Mouse (Mus musculus) urinary bladder, postnatal 0 days (tissue): ENCODE data around the gene Fmo6. TPM values are rescaled to one million over a fixed set of nuclear protein-coding genes. Genes with fewer than 3 reads are reported as not detected.

ENCODE experiments used
- polyA plus RNA-seq: library from polyadenylated mRNA; unstranded; fragments of >200 nt; fragmentation: Nextera tagmentation; extraction: Ambion mirVana; gene quantifications from 2 replicates; pipeline ENCODE4 v1.2.1, GENCODE M21; 2015

Gene Fmo6
- polyA plus RNA-seq, result 0.12 TPM in 1 of 2 replicates, not detected in the other

DNA sequence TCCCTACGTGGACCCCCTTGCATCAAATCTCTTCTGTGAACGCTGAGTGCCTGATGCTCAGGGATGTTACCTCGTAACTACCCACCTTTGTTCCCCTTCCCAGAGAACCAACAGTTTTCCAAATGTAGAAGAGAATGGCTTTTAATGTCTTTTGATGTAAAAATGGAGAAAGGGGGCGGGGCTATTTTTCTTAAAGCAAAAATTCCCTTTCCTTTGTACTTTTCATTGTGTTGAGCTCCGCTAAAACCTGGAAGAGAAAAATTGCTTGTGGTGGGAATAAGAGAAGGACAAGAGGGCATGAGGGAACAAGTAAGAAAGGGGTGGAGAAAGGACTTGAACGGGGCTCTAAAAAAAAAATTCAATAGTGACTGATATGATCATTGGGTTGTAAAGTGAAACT, at the start of gene Fmo6:
Gene Fmo6, minus strand, starts transcription at position 101 of the 400 bp plus-strand sequence.

DNA sequence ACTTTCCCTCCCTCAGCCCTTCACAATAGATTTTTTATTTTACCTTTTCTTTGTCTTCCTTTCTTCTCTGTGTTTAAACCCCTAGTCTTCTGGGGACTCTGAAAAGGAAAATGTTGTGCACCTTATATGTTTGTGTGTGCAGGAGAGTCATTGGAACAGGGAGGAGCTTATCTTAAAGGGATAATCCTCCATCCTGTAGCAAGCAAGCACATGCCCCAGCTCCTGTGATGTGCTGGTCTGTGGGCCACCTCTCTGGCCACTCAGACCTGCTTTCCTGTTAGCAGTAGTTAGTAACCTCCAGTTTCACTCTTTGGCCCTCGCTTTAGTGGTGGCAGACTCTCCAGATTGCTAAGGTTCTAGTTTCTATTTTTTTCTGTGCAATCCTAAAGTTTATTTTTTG, 47.1 kb upstream of the Fmo6 start, which contains the start of gene Fmo3:
Gene Fmo3, minus strand, starts transcription at position 101 of the 400 bp plus-strand sequence.

GRCm38 (mm10) chr1:162897838-162898811, 39.2 kb downstream of the Fmo6 start, which contains the start of gene Fmo2:
Gene Fmo2 (minus strand): TSS chr1:162898726.

Other genes with a start within 250 kb of the Fmo6 start
- 63.8 and 74.3 TPM in 2 replicates for gene Prrc2c, start 197.0 kb downstream of the Fmo6 start, polyA plus RNA-seq
- gene Fmo4, start 123.5 kb downstream of the Fmo6 start, polyA plus RNA-seq, result 0.33 and 0.45 TPM in 2 replicates
- 19.1 and 24.1 TPM in 2 replicates for gene Fmo1, start 70.9 kb downstream of the Fmo6 start, polyA plus RNA-seq
- gene Fmo2, start 38.8 kb downstream of the Fmo6 start, polyA plus RNA-seq, result 22.6 and 24.5 TPM in 2 replicates
- gene Fmo3, start 47.0 kb upstream of the Fmo6 start, polyA plus RNA-seq, result 0.07 TPM in 2 replicates
- gene Mroh9, start 148.2 kb upstream of the Fmo6 start, polyA plus RNA-seq, result not detected in 2 replicates